Mouse (Mus musculus): ENCODE results near the gene Pcnx3. TPM values are rescaled to one million over a fixed set of nuclear protein-coding genes. Genes with fewer than 3 reads are reported as not detected.
A peak's percentile ranks its signal among the peaks of the same experiment; 100 is the strongest.

Gene Pcnx3
- polyA plus RNA-seq, 1 experiment from 2014 or later: 23.0 TPM

GRCm38 (mm10) chr19:5648401-5649297 is 40.1 kb downstream of the Pcnx3 start:
- H3K9me3 ChIP-seq: no peaks in the 10 kb centered on the region
- peak overlapping the region; percentile 84 for H3K27ac ChIP-seq (replicated peaks)
- peak overlapping the region; percentile 68 for H3K9ac ChIP-seq
- 15% methylated on average over 26 of the region's 26 CpGs for WGBS
- peaks cover 61% of the 10 kb centered on the region for H3K36me3 ChIP-seq
- ATAC-seq (ENCODE audit: low read depth): peak; percentile 94
- peaks cover 20% of the 10 kb centered on the region for H3K4me1 ChIP-seq (replicated peaks)
- H3K27me3 ChIP-seq: peaks cover 7% of the 10 kb centered on the region
- peak overlapping the region; percentile 60 for H3K4me2 ChIP-seq
- H3K4me3 ChIP-seq: peak overlapping the region; percentile 30

GRCm38 (mm10) chr19:5647791-5648190 is 40.9 kb downstream of the Pcnx3 start:
- Histone ChIP-seq H3K4me2 (no peak overlapping the region), H3K4me3 (no peak overlapping the region), H3K9me3 (no peaks in the 10 kb centered on the region), H3K9ac (peak overlapping the region; percentile 68), H3K27ac (replicated peaks) (peak overlapping the region; percentile 84; the same call in 1 of the 2 replicates), H3K4me1 (replicated peaks) (peaks cover 20% of the 10 kb centered on the region), H3K27me3 (no peaks in the 10 kb centered on the region), H3K36me3 (peaks cover 65% of the 10 kb centered on the region)
- WGBS: 97% methylated on average over 6 of the region's 6 CpGs
- no peak for ATAC-seq (ENCODE audit: low read depth)

- no peak overlapping the region for H3K27ac ChIP-seq (replicated peaks)
- WGBS: 93% methylated on average over 8 of the region's 8 CpGs
Observed at GRCm38 (mm10) chr19:5646731-5647330, 41.9 kb downstream of the Pcnx3 start.

GRCm38 (mm10) chr19:5645280-5645679 is 43.4 kb downstream of the Pcnx3 start:
- Histone ChIP-seq H3K4me1 (replicated peaks) (peaks cover 20% of the 10 kb centered on the region), H3K9me3 (no peaks in the 10 kb centered on the region), H3K4me3 (no peak overlapping the region), H3K27me3 (no peaks in the 10 kb centered on the region), H3K9ac (no peak overlapping the region), H3K27ac (replicated peaks) (no peak overlapping the region), H3K4me2 (no peak overlapping the region), H3K36me3 (peaks cover 80% of the 10 kb centered on the region)
- 93% methylated on average over 9 of the region's 9 CpGs for WGBS
- ATAC-seq (ENCODE audit: low read depth): no peak

More at GRCm38 (mm10) chr19:5646731-5647330, 41.9 kb downstream of the Pcnx3 start:
- Histone ChIP-seq H3K36me3 (peaks cover 69% of the 10 kb centered on the region), H3K4me3 (no peak overlapping the region), H3K9ac (no peak overlapping the region), H3K4me2 (no peak overlapping the region), H3K4me1 (replicated peaks) (peaks cover 20% of the 10 kb centered on the region), H3K9me3 (no peaks in the 10 kb centered on the region), H3K27me3 (no peaks in the 10 kb centered on the region)
- ATAC-seq (ENCODE audit: low read depth): no peak

- no peak overlapping the region for H3K4me3 ChIP-seq
- H3K9ac ChIP-seq: no peak overlapping the region
- H3K4me2 ChIP-seq: no peak overlapping the region
- H3K4me1 ChIP-seq (replicated peaks): peaks cover 22% of the 10 kb centered on the region
- H3K9me3 ChIP-seq: no peaks in the 10 kb centered on the region
- H3K27me3 ChIP-seq: no peaks in the 10 kb centered on the region
- WGBS: 95% methylated on average over 8 of the region's 8 CpGs
- ATAC-seq (ENCODE audit: low read depth): no peak
- H3K27ac ChIP-seq (replicated peaks): no peak overlapping the region
- peaks cover 81% of the 10 kb centered on the region for H3K36me3 ChIP-seq
Observed at GRCm38 (mm10) chr19:5641641-5642040, 47.1 kb downstream of the Pcnx3 start.

- peaks cover 74% of the 10 kb centered on the region for H3K36me3 ChIP-seq
- no peak for ATAC-seq (ENCODE audit: low read depth)
- H3K27me3 ChIP-seq: no peaks in the 10 kb centered on the region
- no peak overlapping the region for H3K9ac ChIP-seq
- H3K27ac ChIP-seq (replicated peaks): no peak overlapping the region
- peaks cover 28% of the 10 kb centered on the region for H3K4me1 ChIP-seq (replicated peaks)
- H3K4me2 ChIP-seq: no peak overlapping the region
- no peak overlapping the region for H3K4me3 ChIP-seq
- H3K9me3 ChIP-seq: no peaks in the 10 kb centered on the region
- 91% methylated on average over 17 of the region's 17 CpGs for WGBS
Observed at GRCm38 (mm10) chr19:5641021-5641420, 47.7 kb downstream of the Pcnx3 start.

- Histone ChIP-seq H3K4me1 (replicated peaks) (peaks cover 28% of the 10 kb centered on the region), H3K4me3 (no peak overlapping the region), H3K27ac (replicated peaks) (no peak overlapping the region), H3K4me2 (no peak overlapping the region), H3K36me3 (peaks cover 68% of the 10 kb centered on the region), H3K27me3 (no peaks in the 10 kb centered on the region), H3K9me3 (no peaks in the 10 kb centered on the region), H3K9ac (no peak overlapping the region)
- 72% methylated on average over 9 of the region's 9 CpGs for WGBS
- ATAC-seq (ENCODE audit: low read depth): no peak
Observed at GRCm38 (mm10) chr19:5640339-5640738, 48.4 kb downstream of the Pcnx3 start.

- Histone ChIP-seq H3K9ac (peak overlapping the region; percentile 93), H3K27me3 (no peaks in the 10 kb centered on the region), H3K9me3 (no peaks in the 10 kb centered on the region), H3K4me1 (replicated peaks) (peaks cover 28% of the 10 kb centered on the region), H3K27ac (replicated peaks) (peak overlapping the region; percentile 94), H3K4me2 (peak overlapping the region; percentile 94), H3K4me3 (peak overlapping the region; percentile 80), H3K36me3 (peaks cover 49% of the 10 kb centered on the region)
- ATAC-seq (ENCODE audit: low read depth): no peak
- 88% methylated on average over 18 of the region's 18 CpGs for WGBS
Observed at GRCm38 (mm10) chr19:5638416-5639005, 50.2 kb downstream of the Pcnx3 start.

GRCm38 (mm10) chr19:5637069-5638047 is 51.4 kb downstream of the Pcnx3 start, which contains the start of gene Rela:
Gene Rela (plus strand): TSS chr19:5637483.
- H3K27ac ChIP-seq (replicated peaks): peak within 1 kb of the TSS; percentile 94
- peak within 1 kb of the TSS; percentile 80 for H3K4me3 ChIP-seq
- H3K27me3 ChIP-seq: no peaks in the 10 kb centered on the region
- H3K4me2 ChIP-seq: peak within 1 kb of the TSS; percentile 94
- peaks cover 28% of the 10 kb centered on the region for H3K4me1 ChIP-seq (replicated peaks)
- peak; percentile 87 for ATAC-seq (ENCODE audit: low read depth)
- no peaks in the 10 kb centered on the region for H3K9me3 ChIP-seq
- H3K9ac ChIP-seq: peak within 1 kb of the TSS; percentile 93
- WGBS: under 1% methylated on average over 101 of the region's 109 CpGs
- peaks cover 39% of the 10 kb centered on the region for H3K36me3 ChIP-seq

GRCm38 (mm10) chr19:5636571-5637041 is 52.1 kb downstream of the Pcnx3 start:
- no peak for ATAC-seq (ENCODE audit: low read depth)
- Histone ChIP-seq H3K36me3 (peaks cover 31% of the 10 kb centered on the region), H3K4me1 (replicated peaks) (peaks cover 28% of the 10 kb centered on the region), H3K4me3 (peak overlapping the region; percentile 80), H3K9ac (peak overlapping the region; percentile 93), H3K27me3 (no peaks in the 10 kb centered on the region), H3K27ac (replicated peaks) (peak overlapping the region; percentile 94), H3K4me2 (peak overlapping the region; percentile 94), H3K9me3 (no peaks in the 10 kb centered on the region)
- 45% methylated on average over 12 of the region's 12 CpGs for WGBS

GRCm38 (mm10) chr19:5636036-5636570 is 52.6 kb downstream of the Pcnx3 start:
- Histone ChIP-seq H3K4me2 (peak overlapping the region; percentile 94), H3K27ac (replicated peaks) (no peak overlapping the region), H3K4me1 (replicated peaks) (peaks cover 28% of the 10 kb centered on the region), H3K9me3 (no peaks in the 10 kb centered on the region), H3K9ac (peak overlapping the region; percentile 93; the same call in 1 of the 2 replicates), H3K27me3 (no peaks in the 10 kb centered on the region), H3K4me3 (peak overlapping the region; percentile 80), H3K36me3 (peaks cover 26% of the 10 kb centered on the region)
- ATAC-seq (ENCODE audit: low read depth): no peak
- WGBS: 87% methylated on average over 7 of the region's 7 CpGs

All from neural tube, embryonic 13.5 days (tissue).